In genomic region chr1:38934668-38935067, GRCm38 (mm10) we compare ENCODE assay signal across 10 mouse cellular contexts. TPM values are rescaled to one million over a fixed set of nuclear protein-coding genes. Genes with fewer than 3 reads are reported as not detected.
DNase-seq lines count a peak whose midpoint lies in the region; ATAC-seq and TF ChIP-seq lines count a peak whose summit lies in the region.
"Had no signal": no experiment of that assay in that cellular context is flagged by ENCODE, and none has a peak within 500 bp of the region (broad histone marks: within the 10 kb centered on the region; RNA-seq: fewer than 3 reads in every experiment).

No protein-coding gene starts in this region.

- TF ChIP-seq CTCF in MEL (IDR thresholded peaks at IDR 0.05 in 2 of 3, conservative IDR thresholded peaks at IDR 0.05 in 1 of 3; ENCODE audit: control insufficient read depth in 1 of 3, insufficient read depth in 1 of 3, low read depth in 2 of 3, low read length in 3 of 3, poor library complexity in 1 of 3, severe bottlenecking in 1 of 3): peak; percentile 66 to 74 (median 67)

- TF ChIP-seq EP300 in MEL (IDR thresholded peaks at IDR 0.05; ENCODE audit: low read depth in 1 of 2, low read length in 2 of 2): no peak

- TF ChIP-seq RAD21 in MEL (IDR thresholded peaks at IDR 0.05; ENCODE audit: low read depth, low read length): peak; percentile 58

- H3K27me3 ChIP-seq in MEL (ENCODE audit: control insufficient read depth in 1 of 2, insufficient read depth in 2 of 2, low read length in 2 of 2): no peaks in the 10 kb centered on the region
- H3K27me3 ChIP-seq in neural tube, embryonic 11.5 days (ENCODE audit: control insufficient read depth, insufficient read depth, low read length): no peaks in the 10 kb centered on the region
- H3K27me3 ChIP-seq: embryonic facial prominence, embryonic 15.5 days; limb, embryonic 15.5 days had no signal

- no peak overlapping the region for H3K9ac ChIP-seq in MEL (ENCODE audit: control insufficient read depth, low read depth, low read length, poor library complexity, severe bottlenecking)
- no peak overlapping the region for H3K9ac ChIP-seq in neural tube, embryonic 11.5 days (ENCODE audit: low read length)
- H3K9ac ChIP-seq: embryonic facial prominence, embryonic 15.5 days; limb, embryonic 15.5 days had no signal

- H3K4me1 ChIP-seq in MEL (ENCODE audit: control insufficient read depth in 1 of 2, insufficient read depth in 2 of 2, low read length in 2 of 2): peaks cover 5% of the 10 kb centered on the region in 2 experiments; a peak in 3 of 4 replicates
- H3K4me1 ChIP-seq in neural tube, embryonic 11.5 days (ENCODE audit: control insufficient read depth, insufficient read depth, low read length): no peaks in the 10 kb centered on the region
- H3K4me1 ChIP-seq: embryonic facial prominence, embryonic 15.5 days; limb, embryonic 15.5 days had no signal

- intact Hi-C loops in gastrocnemius, postnatal 14 days (cut with DNase I; ENCODE audit: low total_unique reads): no loop called here

- no peaks in the 10 kb centered on the region for H3K9me3 ChIP-seq in MEL (replicated peaks; ENCODE audit: insufficient read depth, low read length)
- no peaks in the 10 kb centered on the region for H3K9me3 ChIP-seq in neural tube, embryonic 11.5 days (ENCODE audit: control insufficient read depth, low read length)
- H3K9me3 ChIP-seq: embryonic facial prominence, embryonic 15.5 days; limb, embryonic 15.5 days had no signal

- peak; percentile 3 for DNase-seq in kidney, adult 9 months
- DNase-seq in kidney, adult 11 months: no peak
- DNase-seq in 416B (ENCODE audit: low read depth): peak; percentile 23
- peak; percentile 49 for DNase-seq in MEL (ENCODE audit: low read depth, low spot score)
- DNase-seq in cerebellum, postnatal 25 days: peak; percentile 38 to 69
- DNase-seq in neural tube, embryonic 11.5 days (ENCODE audit: low spot score): peak; percentile 20
- no peak for DNase-seq in gastrocnemius, postnatal 14 days
- DNase-seq in right cerebral cortex, postnatal 36 days (ENCODE audit: low spot score in 2 of 2): no peak

- H3K79me2 ChIP-seq in MEL (ENCODE audit: control insufficient read depth, insufficient read depth, low read length, poor library complexity): no peaks in the 10 kb centered on the region

- H3K4me3 ChIP-seq in MEL (ENCODE audit: control insufficient read depth in 1 of 2, insufficient read depth in 1 of 2, low read depth in 2 of 2, low read length in 2 of 2): no peak overlapping the region
- H3K4me3 ChIP-seq in neural tube, embryonic 11.5 days (ENCODE audit: low read depth, low read length): no peak overlapping the region
- H3K4me3 ChIP-seq: embryonic facial prominence, embryonic 15.5 days; limb, embryonic 15.5 days had no signal

- no peak for TF ChIP-seq POLR2A in MEL (IDR thresholded peaks at IDR 0.05; ENCODE audit: control insufficient read depth in 1 of 2, insufficient read depth in 1 of 2, low read depth in 1 of 2, low read length in 2 of 2, poor library complexity in 1 of 2)

- no peak overlapping the region for H3K4me2 ChIP-seq in neural tube, embryonic 11.5 days (ENCODE audit: low read depth)
- H3K4me2 ChIP-seq: embryonic facial prominence, embryonic 15.5 days; limb, embryonic 15.5 days had no signal

- 27% methylated on average over 5 of the region's 5 CpGs for WGBS in neural tube, embryonic 11.5 days

- no peaks in the 10 kb centered on the region for H3K36me3 ChIP-seq in MEL (ENCODE audit: control insufficient read depth in 1 of 2, insufficient read depth in 2 of 2, low read length in 2 of 2)
- no peaks in the 10 kb centered on the region for H3K36me3 ChIP-seq in neural tube, embryonic 11.5 days (ENCODE audit: control insufficient read depth, insufficient read depth, low read length)
- H3K36me3 ChIP-seq: embryonic facial prominence, embryonic 15.5 days; limb, embryonic 15.5 days had no signal

- no peak for ATAC-seq in neural tube, embryonic 11.5 days (ENCODE audit: insufficient read depth, low FRiP score, low TSS enrichment)

- H3K27ac ChIP-seq in MEL (ENCODE audit: control insufficient read depth, low read depth, low read length): no peak overlapping the region
- H3K27ac ChIP-seq in neural tube, embryonic 11.5 days (ENCODE audit: low read depth, low read length): no peak overlapping the region
- H3K27ac ChIP-seq: embryonic facial prominence, embryonic 15.5 days; limb, embryonic 15.5 days had no signal

TF ChIP-seq in MEL, 35 proteins besides CTCF, POLR2A, EP300 and RAD21:
- no peak for TF ChIP-seq BHLHE40 (IDR thresholded peaks at IDR 0.05; ENCODE audit: borderline replicate concordance, low read depth, low read length)
- no peak for TF ChIP-seq UBTF (IDR thresholded peaks at IDR 0.05; ENCODE audit: borderline replicate concordance, insufficient read depth, low read depth, low read length)
- TF ChIP-seq MAX (IDR thresholded peaks at IDR 0.05; ENCODE audit: low read length): no peak
- no peak for TF ChIP-seq GABPA (IDR thresholded peaks at IDR 0.05; ENCODE audit: low read depth, low read length)
- no peak for TF ChIP-seq CHD1 (IDR thresholded peaks at IDR 0.05; ENCODE audit: low read depth, low read length)
- TF ChIP-seq USF2 (IDR thresholded peaks at IDR 0.05; ENCODE audit: borderline replicate concordance in 1 of 2, insufficient read depth in 1 of 2, low read depth in 1 of 2, low read length in 2 of 2): no peak
- TF ChIP-seq ZC3H11A (IDR thresholded peaks at IDR 0.05; ENCODE audit: low read depth, low read length): peak; percentile 58
- TF ChIP-seq HCFC1 (IDR thresholded peaks at IDR 0.05; ENCODE audit: low read depth, low read length): no peak
- TF ChIP-seq ZNF384 (IDR thresholded peaks at IDR 0.05; ENCODE audit: low read depth, low read length): no peak
- no peak for TF ChIP-seq POLR2AphosphoS2 (IDR thresholded peaks at IDR 0.05; ENCODE audit: low read length)
- no peak for TF ChIP-seq POLR2AphosphoS5 (IDR thresholded peaks at IDR 0.05; ENCODE audit: borderline replicate concordance, low read depth, low read length)
- TF ChIP-seq RCOR1 (IDR thresholded peaks at IDR 0.05; ENCODE audit: low read depth, low read length): no peak
- no peak for TF ChIP-seq MEF2A (IDR thresholded peaks at IDR 0.05; ENCODE audit: extremely low read depth, insufficient replicate concordance, low read depth, low read length, poor library complexity, severe bottlenecking)
- no peak for TF ChIP-seq E2F4 (IDR thresholded peaks at IDR 0.05; ENCODE audit: borderline replicate concordance, low read depth, low read length)
- no peak for TF ChIP-seq JUND (IDR thresholded peaks at IDR 0.05; ENCODE audit: low read depth, low read length)
- no peak for TF ChIP-seq MAFK (IDR thresholded peaks at IDR 0.05; ENCODE audit: borderline replicate concordance, low read depth, low read length)
- no peak for TF ChIP-seq GATA1 (IDR thresholded peaks at IDR 0.05; ENCODE audit: low read depth, low read length)
- TF ChIP-seq TCF12 (IDR thresholded peaks at IDR 0.05; ENCODE audit: low read depth, low read length): no peak
- peak; percentile 85 for TF ChIP-seq SMC3 (IDR thresholded peaks at IDR 0.05; ENCODE audit: low read depth, low read length)
- TF ChIP-seq ETS1 (IDR thresholded peaks at IDR 0.05; ENCODE audit: low read depth, low read length): no peak
- TF ChIP-seq MYB (IDR thresholded peaks at IDR 0.05; ENCODE audit: low read depth, low read length): no peak
- no peak for TF ChIP-seq TAL1 (IDR thresholded peaks at IDR 0.05; ENCODE audit: low read length)
- TF ChIP-seq USF1 (IDR thresholded peaks at IDR 0.05; ENCODE audit: low read depth, low read length): peak; percentile 62
- TF ChIP-seq ZKSCAN1 (IDR thresholded peaks at IDR 0.05; ENCODE audit: low read depth, low read length): no peak
- TF ChIP-seq MXI1 (IDR thresholded peaks at IDR 0.05; ENCODE audit: low read depth, low read length): no peak

RNA-seq across cellular contexts. Expression of gene Nms, which starts 4.3 kb away (rescaled TPM):
- not detected in 2 replicates for total RNA-seq in MEL (2012; rRNA removed)
- not detected for polyA plus RNA-seq in MEL (2012; ENCODE audit: insufficient read depth in 1 of 2, insufficient read length in 2 of 2, low read depth in 1 of 2, low replicate concordance in 2 of 2, missing spikeins in 1 of 2)
- 2.7 and 3.4 TPM in 2 replicates for polyA plus RNA-seq in neural tube, embryonic 11.5 days (2014; fragmentation: Nextera tagmentation; extraction: Ambion mirVana)
- total RNA-seq in gastrocnemius, postnatal 14 days (2021): not detected
- polyA plus RNA-seq: embryonic facial prominence, embryonic 15.5 days; limb, embryonic 15.5 days had no signal

RNA-seq across cellular contexts. Expression of gene Chst10, which starts 36.7 kb away (rescaled TPM):
- total RNA-seq in MEL (2012; rRNA removed): 0.07 and 0.31 TPM in 2 replicates
- under 1 TPM in 1 of 2 experiments, not detected in 1; 0.43 TPM for polyA plus RNA-seq in MEL (2012; ENCODE audit: insufficient read depth in 1 of 2, insufficient read length in 2 of 2, low read depth in 1 of 2, low replicate concordance in 2 of 2, missing spikeins in 1 of 2)
- 23.7 and 25.3 TPM in 2 replicates for polyA plus RNA-seq in neural tube, embryonic 11.5 days (2014; fragmentation: Nextera tagmentation; extraction: Ambion mirVana)
- total RNA-seq in gastrocnemius, postnatal 14 days (2021): under 1 TPM; 0.20 to 0.53 TPM

RNA-seq across cellular contexts. Expression of gene Pdcl3, which starts 50.7 kb away (rescaled TPM):
- total RNA-seq in MEL (2012; rRNA removed): 44.0 and 52.5 TPM in 2 replicates
- 100 to 1,000 TPM in 1 of 2 experiments, 10 to 100 TPM in 1; 71.5 to 236 TPM for polyA plus RNA-seq in MEL (2012; ENCODE audit: insufficient read depth in 1 of 2, insufficient read length in 2 of 2, low read depth in 1 of 2, low replicate concordance in 2 of 2, missing spikeins in 1 of 2)
- polyA plus RNA-seq in neural tube, embryonic 11.5 days (2014; fragmentation: Nextera tagmentation; extraction: Ambion mirVana): 147 and 159 TPM in 2 replicates
- total RNA-seq in gastrocnemius, postnatal 14 days (2021): 10 to 100 TPM; 64.4 to 70.5 TPM

Comparison
In these comparisons a context has a peak if more than half of its experiments do, and no peak if none do; other contexts are left out.
1. DNase-seq: peak in kidney, adult 9 months (single experiment), 416B (single experiment), MEL (single experiment), cerebellum, postnatal 25 days (2 of 2) and neural tube, embryonic 11.5 days (single experiment); none in kidney, adult 11 months (single experiment), gastrocnemius, postnatal 14 days (single experiment) and right cerebral cortex, postnatal 36 days (0 of 2).